Mouse (Mus musculus): ENCODE results near the gene Il4ra. TPM values are rescaled to one million over a fixed set of nuclear protein-coding genes. Genes with fewer than 3 reads are reported as not detected.

Gene Il4ra
- polyA plus RNA-seq, 2 experiments: 2.4 to 2.8 TPM

- Histone ChIP-seq H3K9me3 (ENCODE audit: control insufficient read depth, low read length) (no peaks in the 10 kb centered on the region), H3K4me1 (replicated peaks; ENCODE audit: control insufficient read depth in 2 of 2, insufficient read depth in 2 of 2, low read length in 1 of 2) (peaks cover 0 to 8% of the 10 kb centered on the region in 2 experiments; a peak in 2 of 4 replicates), H3K9ac (replicated peaks) (no peak overlapping the region), H3K27me3 (ENCODE audit: control insufficient read depth, insufficient read depth, low read length) (no peaks in the 10 kb centered on the region), H3K4me3 (ENCODE audit: insufficient read depth in 1 of 2, low read depth in 2 of 2, low read length in 2 of 2) (no peak overlapping the region), H3K36me3 (replicated peaks; ENCODE audit: control insufficient read depth, insufficient read depth, low read depth) (no peaks in the 10 kb centered on the region), H3K4me2 (ENCODE audit: low read depth) (no peak overlapping the region), H3K27ac (no peak overlapping the region)
- ATAC-seq (ENCODE audit: insufficient read depth) (no peak), DNase-seq (ENCODE audit: low read depth in 3 of 3, low spot score in 3 of 3) (no peak)
- 55% methylated on average over 3 of the region's 3 CpGs for WGBS (ENCODE audit: insufficient replicate concordance)
- TF ChIP-seq EP300 (IDR thresholded peaks at IDR 0.05; ENCODE audit: low read depth) (no peak), CTCF (IDR thresholded peaks at IDR 0.05; ENCODE audit: low read depth) (no peak)
Observed at GRCm38 (mm10) chr7:125539351-125539750, 12.6 kb upstream of the Il4ra start.

GRCm38 (mm10) chr7:125541026-125541425, 10.9 kb upstream of the Il4ra start:
- Histone ChIP-seq H3K27me3 (ENCODE audit: control insufficient read depth, insufficient read depth, low read length) (no peaks in the 10 kb centered on the region), H3K9ac (replicated peaks) (no peak overlapping the region), H3K9me3 (ENCODE audit: control insufficient read depth, low read length) (no peaks in the 10 kb centered on the region), H3K27ac (no peak overlapping the region), H3K4me1 (replicated peaks; ENCODE audit: control insufficient read depth in 2 of 2, insufficient read depth in 2 of 2, low read length in 1 of 2) (peaks cover 0 to 8% of the 10 kb centered on the region in 2 experiments; a peak in 2 of 4 replicates), H3K4me3 (ENCODE audit: insufficient read depth in 1 of 2, low read depth in 2 of 2, low read length in 2 of 2) (no peak overlapping the region), H3K36me3 (replicated peaks; ENCODE audit: control insufficient read depth, insufficient read depth, low read depth) (no peaks in the 10 kb centered on the region), H3K4me2 (ENCODE audit: low read depth) (no peak overlapping the region)
- TF ChIP-seq CTCF (IDR thresholded peaks at IDR 0.05; ENCODE audit: low read depth) (no peak), EP300 (IDR thresholded peaks at IDR 0.05; ENCODE audit: low read depth) (no peak)
- 45% methylated on average over 1 of the region's 1 CpGs for WGBS (ENCODE audit: insufficient replicate concordance)
- no peak for ATAC-seq (ENCODE audit: insufficient read depth)
- no peak for DNase-seq (ENCODE audit: low read depth in 3 of 3, low spot score in 3 of 3)

GRCm38 (mm10) chr7:125541821-125542220, 10.1 kb upstream of the Il4ra start:
- ATAC-seq (ENCODE audit: insufficient read depth): no peak
- H3K9ac ChIP-seq (replicated peaks): no peak overlapping the region
- peaks cover 0 to 8% of the 10 kb centered on the region in 2 experiments; a peak in 2 of 4 replicates for H3K4me1 ChIP-seq (replicated peaks; ENCODE audit: control insufficient read depth in 2 of 2, insufficient read depth in 2 of 2, low read length in 1 of 2)
- H3K27ac ChIP-seq: no peak overlapping the region
- no peaks in the 10 kb centered on the region for H3K27me3 ChIP-seq (ENCODE audit: control insufficient read depth, insufficient read depth, low read length)
- TF ChIP-seq CTCF (IDR thresholded peaks at IDR 0.05; ENCODE audit: low read depth): no peak
- no peak for TF ChIP-seq EP300 (IDR thresholded peaks at IDR 0.05; ENCODE audit: low read depth)
- no peak for DNase-seq (ENCODE audit: low read depth in 3 of 3, low spot score in 3 of 3)
- H3K4me2 ChIP-seq (ENCODE audit: low read depth): no peak overlapping the region
- H3K4me3 ChIP-seq (ENCODE audit: insufficient read depth in 1 of 2, low read depth in 2 of 2, low read length in 2 of 2): no peak overlapping the region
- WGBS (ENCODE audit: insufficient replicate concordance): 30% methylated on average over 2 of the region's 2 CpGs
- no peaks in the 10 kb centered on the region for H3K9me3 ChIP-seq (ENCODE audit: control insufficient read depth, low read length)
- H3K36me3 ChIP-seq (replicated peaks; ENCODE audit: control insufficient read depth, insufficient read depth, low read depth): no peaks in the 10 kb centered on the region

- no peak overlapping the region for H3K27ac ChIP-seq
- ATAC-seq (ENCODE audit: insufficient read depth) (no peak), DNase-seq (ENCODE audit: low read depth in 3 of 3, low spot score in 3 of 3) (no peak)
- no peaks in the 10 kb centered on the region for H3K9me3 ChIP-seq (ENCODE audit: control insufficient read depth, low read length)
- WGBS (ENCODE audit: insufficient replicate concordance): 27% methylated on average over 11 of the region's 11 CpGs
- H3K36me3 ChIP-seq (replicated peaks; ENCODE audit: control insufficient read depth, insufficient read depth, low read depth): no peaks in the 10 kb centered on the region
- H3K4me1 ChIP-seq (replicated peaks; ENCODE audit: control insufficient read depth in 2 of 2, insufficient read depth in 2 of 2, low read length in 1 of 2): peaks cover 0 to 8% of the 10 kb centered on the region in 2 experiments; a peak in 2 of 4 replicates
- no peak overlapping the region for H3K9ac ChIP-seq (replicated peaks)
- no peak for TF ChIP-seq EP300 (IDR thresholded peaks at IDR 0.05; ENCODE audit: low read depth)
- TF ChIP-seq CTCF (IDR thresholded peaks at IDR 0.05; ENCODE audit: low read depth): no peak
- H3K27me3 ChIP-seq (ENCODE audit: control insufficient read depth, insufficient read depth, low read length): no peaks in the 10 kb centered on the region
- no peak overlapping the region for H3K4me2 ChIP-seq (ENCODE audit: low read depth)
- H3K4me3 ChIP-seq (ENCODE audit: insufficient read depth in 1 of 2, low read depth in 2 of 2, low read length in 2 of 2): no peak overlapping the region
Observed at GRCm38 (mm10) chr7:125542335-125543050, 9.4 kb upstream of the Il4ra start.

GRCm38 (mm10) chr7:125543497-125543896, 8.4 kb upstream of the Il4ra start:
- no peaks in the 10 kb centered on the region for H3K36me3 ChIP-seq (replicated peaks; ENCODE audit: control insufficient read depth, insufficient read depth, low read depth)
- no peak for TF ChIP-seq EP300 (IDR thresholded peaks at IDR 0.05; ENCODE audit: low read depth)
- TF ChIP-seq CTCF (IDR thresholded peaks at IDR 0.05; ENCODE audit: low read depth): no peak
- H3K4me3 ChIP-seq (ENCODE audit: insufficient read depth in 1 of 2, low read depth in 2 of 2, low read length in 2 of 2): no peak overlapping the region
- no peak overlapping the region for H3K27ac ChIP-seq
- ATAC-seq (ENCODE audit: insufficient read depth): no peak
- no peaks in the 10 kb centered on the region for H3K27me3 ChIP-seq (ENCODE audit: control insufficient read depth, insufficient read depth, low read length)
- 27% methylated on average over 3 of the region's 3 CpGs for WGBS (ENCODE audit: insufficient replicate concordance)
- no peak overlapping the region for H3K4me2 ChIP-seq (ENCODE audit: low read depth)
- H3K9ac ChIP-seq (replicated peaks): no peak overlapping the region
- peaks cover 0 to 8% of the 10 kb centered on the region in 2 experiments; a peak in 2 of 4 replicates for H3K4me1 ChIP-seq (replicated peaks; ENCODE audit: control insufficient read depth in 2 of 2, insufficient read depth in 2 of 2, low read length in 1 of 2)
- no peaks in the 10 kb centered on the region for H3K9me3 ChIP-seq (ENCODE audit: control insufficient read depth, low read length)
- DNase-seq (ENCODE audit: low read depth in 3 of 3, low spot score in 3 of 3): no peak

Data from liver, embryonic 14.5 days (tissue).